Mouse (Mus musculus) testis, adult 2 months (tissue): ENCODE measurements around the gene Wasf2. TPM values are rescaled to one million over a fixed set of nuclear protein-coding genes. Genes with fewer than 3 reads are reported as not detected.

Source experiments
- H3K27ac ChIP-seq: fragments of 200-500 bp; 2 replicates; pipeline ENCODE4 v1.5.1; 2012; ENCODE audit warnings: low read depth, low read length; ENCODE audit not compliant: control insufficient read depth, insufficient read depth
- H3K27me3 ChIP-seq: fragments of 200-500 bp; 2 replicates; pipeline ENCODE4 v1.6.1; 2012; ENCODE audit warnings: mild to moderate bottlenecking, low read length, moderate library complexity; ENCODE audit not compliant: control insufficient read depth, insufficient read depth
- H3K36me3 ChIP-seq: fragments of 200-500 bp; 2 replicates; pipeline ENCODE4 v1.6.1; 2012; ENCODE audit warnings: mild to moderate bottlenecking, low read length; ENCODE audit not compliant: control insufficient read depth, insufficient read depth
- H3K4me1 ChIP-seq: fragments of 200-500 bp; 2 replicates; pipeline ENCODE4 v1.6.1; 2012; ENCODE audit warnings: low read length; ENCODE audit not compliant: control insufficient read depth, insufficient read depth
- H3K4me3 ChIP-seq: fragments of 200-500 bp; 2 replicates; pipeline ENCODE4 v1.5.1; 2012; ENCODE audit warnings: low read depth, mild to moderate bottlenecking, low read length, moderate library complexity, mixed read lengths; ENCODE audit not compliant: control insufficient read depth
- CTCF ChIP-seq: fragments of 200-500 bp; IDR thresholded peaks from 2 replicates; pipeline ENCODE4 v1.5.1; 2012; ENCODE audit warnings: low read depth, mild to moderate bottlenecking, inconsistent platforms, low read length, moderate library complexity; ENCODE audit not compliant: control insufficient read depth, insufficient read depth, insufficient replicate concordance
- POLR2A ChIP-seq: fragments of 200-500 bp; IDR thresholded peaks from 2 replicates; pipeline ENCODE4 v1.6.1; 2012; ENCODE audit warnings: low read depth, mild to moderate bottlenecking, inconsistent platforms, low read length, moderate library complexity; ENCODE audit not compliant: control insufficient read depth
- polyA plus RNA-seq: library from polyadenylated mRNA; depleted of rRNA; stranded (reverse); fragments of >200 nt; gene quantifications from 2 replicates; pipeline ENCODE4 v1.2.3, GENCODE M21; 2012

The Wasf2 gene
- polyA plus RNA-seq, 1 experiment, result 156 TPM

GRCm38 (mm10) chr4:133213268-133213590 lies 82.9 kb downstream of the Wasf2 start:
- no peaks in the 10 kb centered on the region for H3K27me3 ChIP-seq
- no peak overlapping the region for H3K27ac ChIP-seq
- H3K36me3 ChIP-seq, result no peaks in the 10 kb centered on the region
- H3K4me3 ChIP-seq, result peak overlapping the region; percentile 87
- peaks cover 25% of the 10 kb centered on the region for H3K4me1 ChIP-seq
- TF ChIP-seq CTCF (no peak), POLR2A (no peak)

GRCm38 (mm10) chr4:133213661-133214060 lies 83.4 kb downstream of the Wasf2 start:
- Histone ChIP-seq H3K4me1 (peaks cover 25% of the 10 kb centered on the region), H3K4me3 (peak overlapping the region; percentile 12; the same call in 1 of the 2 replicates), H3K36me3 (no peaks in the 10 kb centered on the region), H3K27ac (no peak overlapping the region), H3K27me3 (no peaks in the 10 kb centered on the region)
- TF ChIP-seq CTCF, result no peak
- TF ChIP-seq POLR2A, result no peak

GRCm38 (mm10) chr4:133217641-133218040 lies 87.3 kb downstream of the Wasf2 start:
- Histone ChIP-seq H3K4me1 (peaks cover 20% of the 10 kb centered on the region), H3K27ac (no peak overlapping the region), H3K4me3 (no peak overlapping the region), H3K27me3 (no peaks in the 10 kb centered on the region), H3K36me3 (no peaks in the 10 kb centered on the region)
- TF ChIP-seq POLR2A (no peak), CTCF (peak; percentile 98)

GRCm38 (mm10) chr4:133218745-133219144 lies 88.4 kb downstream of the Wasf2 start:
- Histone ChIP-seq H3K4me1 (peaks cover 10% of the 10 kb centered on the region), H3K4me3 (no peak overlapping the region), H3K36me3 (no peaks in the 10 kb centered on the region), H3K27ac (no peak overlapping the region), H3K27me3 (no peaks in the 10 kb centered on the region)
- TF ChIP-seq POLR2A, result no peak
- no peak for TF ChIP-seq CTCF

- Histone ChIP-seq H3K27me3 (no peaks in the 10 kb centered on the region), H3K27ac (no peak overlapping the region), H3K36me3 (no peaks in the 10 kb centered on the region), H3K4me1 (peaks cover 9% of the 10 kb centered on the region), H3K4me3 (peak overlapping the region; percentile 1)
- TF ChIP-seq POLR2A (no peak), CTCF (no peak)
Observed at GRCm38 (mm10) chr4:133220656-133221055, 90.4 kb downstream of the Wasf2 start.

GRCm38 (mm10) chr4:133221701-133222100 lies 91.4 kb downstream of the Wasf2 start:
- no peaks in the 10 kb centered on the region for H3K27me3 ChIP-seq
- H3K27ac ChIP-seq, result no peak overlapping the region
- no peak overlapping the region for H3K4me3 ChIP-seq
- H3K4me1 ChIP-seq, result peaks cover 14% of the 10 kb centered on the region
- no peaks in the 10 kb centered on the region for H3K36me3 ChIP-seq
- TF ChIP-seq CTCF (no peak), POLR2A (no peak)

GRCm38 (mm10) chr4:133223875-133224274 lies 93.6 kb downstream of the Wasf2 start:
- Histone ChIP-seq H3K27me3 (no peaks in the 10 kb centered on the region), H3K27ac (no peak overlapping the region), H3K4me3 (no peak overlapping the region), H3K36me3 (no peaks in the 10 kb centered on the region), H3K4me1 (peaks cover 14% of the 10 kb centered on the region)
- TF ChIP-seq CTCF, result no peak
- TF ChIP-seq POLR2A, result no peak

GRCm38 (mm10) chr4:133226073-133226472 lies 95.8 kb downstream of the Wasf2 start:
- Histone ChIP-seq H3K36me3 (no peaks in the 10 kb centered on the region), H3K27me3 (no peaks in the 10 kb centered on the region), H3K27ac (no peak overlapping the region), H3K4me1 (peaks cover 8% of the 10 kb centered on the region), H3K4me3 (no peak overlapping the region)
- no peak for TF ChIP-seq POLR2A
- TF ChIP-seq CTCF, result no peak
